Mouse (Mus musculus): ENCODE results near the gene Tas2r121. TPM values are rescaled to one million over a fixed set of nuclear protein-coding genes. Genes with fewer than 3 reads are reported as not detected.
"Not testable (repeated sequence)": the region's sequence is repeated elsewhere in the genome, so short reads cannot be mapped to it uniquely, and the experiment has no call there.

Tas2r121 gene
- polyA plus RNA-seq (2011; ENCODE audit: insufficient read length, low read depth, missing spikeins): not detected in 2 replicates

DNA sequence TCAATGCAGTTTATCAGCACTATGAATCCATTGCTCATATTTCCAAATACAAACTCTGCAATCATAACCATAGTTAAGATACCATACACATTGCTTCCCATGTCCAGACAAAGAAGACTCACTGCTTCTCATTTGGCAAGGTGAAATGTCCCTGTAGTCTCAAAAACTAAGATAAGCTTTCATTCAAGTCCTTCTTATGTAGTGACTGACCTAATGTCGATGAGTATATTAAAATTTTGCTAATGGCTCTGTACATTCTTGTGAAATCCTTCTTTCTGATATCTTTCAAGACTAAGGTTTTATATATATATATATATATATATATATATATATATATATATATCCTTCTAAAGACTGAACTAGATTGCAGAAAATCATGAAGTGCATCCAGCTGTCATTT is at the start of gene Tas2r121:
Tas2r121 (minus strand) TSS at position 101 of the 400 bp plus-strand sequence.
- H3K27ac ChIP-seq (ENCODE audit: insufficient read depth, low read length): no peak within 1 kb of the TSS
- no peak for TF ChIP-seq CTCF (IDR thresholded peaks at IDR 0.05; ENCODE audit: borderline replicate concordance, insufficient read depth, low read length)
- no peak for TF ChIP-seq POLR2A (IDR thresholded peaks at IDR 0.05; ENCODE audit: low read depth, low read length)

DNA sequence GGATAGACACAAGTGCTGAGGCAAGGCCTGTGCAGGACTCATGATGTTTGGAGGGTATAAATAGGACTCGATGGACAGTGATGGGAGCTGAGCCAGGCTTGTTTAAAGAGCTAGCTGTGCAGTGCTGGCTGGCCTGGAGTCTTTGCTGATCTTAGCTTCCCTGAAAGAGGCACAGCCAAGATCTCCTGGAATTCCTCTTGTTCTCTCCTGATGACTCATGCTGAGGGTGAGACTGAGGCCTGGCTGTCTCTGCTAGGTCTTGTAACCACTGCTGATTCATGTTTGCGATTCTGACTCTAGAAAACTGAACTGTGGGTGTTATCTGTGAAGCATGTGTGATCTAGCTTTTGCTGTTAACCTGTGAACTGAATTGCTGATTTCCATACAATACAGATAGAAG is 49.4 kb upstream of the Tas2r121 start:
- no peaks in the 10 kb centered on the region for H3K4me1 ChIP-seq (ENCODE audit: control insufficient read depth, insufficient read depth, low read length)
- H3K27ac ChIP-seq (ENCODE audit: insufficient read depth, low read length): no peak overlapping the region
- TF ChIP-seq POLR2A (IDR thresholded peaks at IDR 0.05; ENCODE audit: low read depth, low read length) (no peak), CTCF (IDR thresholded peaks at IDR 0.05; ENCODE audit: borderline replicate concordance, insufficient read depth, low read length) (no peak)
- H3K4me3 ChIP-seq (ENCODE audit: insufficient read depth, low read length): no peak overlapping the region

More for the DNA sequence above, at the start of gene Tas2r121:
- Histone ChIP-seq H3K4me1 (ENCODE audit: control insufficient read depth, insufficient read depth, low read length) (no peaks in the 10 kb centered on the region), H3K4me3 (ENCODE audit: insufficient read depth, low read length) (no peak within 1 kb of the TSS)

DNA sequence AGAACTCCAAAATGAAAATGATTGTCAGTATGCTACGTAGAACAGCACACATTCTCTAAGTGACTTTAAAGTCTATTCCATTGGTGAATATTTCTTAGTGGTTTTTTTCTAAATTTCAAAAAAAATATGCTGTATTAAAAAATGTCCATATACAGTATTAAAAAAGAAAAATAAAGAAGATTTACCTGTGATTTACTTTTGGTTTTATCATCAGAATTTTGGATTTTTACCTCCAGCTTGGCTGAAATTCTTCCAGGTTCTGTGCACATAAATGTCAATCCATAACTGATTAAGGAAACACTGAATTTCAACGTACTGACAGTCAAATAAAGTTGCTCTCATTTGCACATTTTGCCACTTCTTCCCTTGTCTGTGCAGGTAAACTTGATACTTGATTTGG is 37.1 kb upstream of the Tas2r121 start, which contains the start of gene Tas2r115:
Tas2r115 (minus strand) TSS at position 101 of the 400 bp plus-strand sequence.
- Histone ChIP-seq H3K27ac (ENCODE audit: insufficient read depth, low read length) (no peak within 1 kb of the TSS), H3K4me1 (ENCODE audit: control insufficient read depth, insufficient read depth, low read length) (no peaks in the 10 kb centered on the region), H3K4me3 (ENCODE audit: insufficient read depth, low read length) (no peak within 1 kb of the TSS)
- TF ChIP-seq CTCF (IDR thresholded peaks at IDR 0.05; ENCODE audit: borderline replicate concordance, insufficient read depth, low read length): no peak
- no peak for TF ChIP-seq POLR2A (IDR thresholded peaks at IDR 0.05; ENCODE audit: low read depth, low read length)

DNA sequence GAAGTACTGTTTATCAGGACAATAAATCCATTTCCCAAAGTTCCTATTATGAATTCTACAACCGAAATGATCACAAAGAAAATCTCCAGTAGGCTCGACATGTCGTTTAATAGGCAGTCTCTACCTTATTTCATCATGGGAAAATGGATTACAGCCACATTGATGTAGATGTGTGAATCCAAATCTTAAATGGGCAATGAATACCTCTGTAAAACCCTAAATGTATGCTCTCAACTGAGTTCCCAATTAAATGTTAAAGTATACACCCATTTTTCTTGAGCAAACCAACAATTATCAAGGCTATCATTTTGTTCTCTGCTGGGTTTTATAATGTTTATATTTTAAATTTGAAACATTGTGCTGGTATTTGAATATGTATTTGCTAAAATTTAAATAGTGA is 11.0 kb upstream of the Tas2r121 start, which contains the start of gene Tas2r122:
Tas2r122 (minus strand) TSS at position 101 of the 400 bp plus-strand sequence.
- no peak for TF ChIP-seq CTCF (IDR thresholded peaks at IDR 0.05; ENCODE audit: borderline replicate concordance, insufficient read depth, low read length)
- TF ChIP-seq POLR2A (IDR thresholded peaks at IDR 0.05; ENCODE audit: low read depth, low read length): no peak
- H3K4me3 ChIP-seq (ENCODE audit: insufficient read depth, low read length): no peak within 1 kb of the TSS
- H3K4me1 ChIP-seq (ENCODE audit: control insufficient read depth, insufficient read depth, low read length): no peaks in the 10 kb centered on the region
- no peak within 1 kb of the TSS for H3K27ac ChIP-seq (ENCODE audit: insufficient read depth, low read length)

DNA sequence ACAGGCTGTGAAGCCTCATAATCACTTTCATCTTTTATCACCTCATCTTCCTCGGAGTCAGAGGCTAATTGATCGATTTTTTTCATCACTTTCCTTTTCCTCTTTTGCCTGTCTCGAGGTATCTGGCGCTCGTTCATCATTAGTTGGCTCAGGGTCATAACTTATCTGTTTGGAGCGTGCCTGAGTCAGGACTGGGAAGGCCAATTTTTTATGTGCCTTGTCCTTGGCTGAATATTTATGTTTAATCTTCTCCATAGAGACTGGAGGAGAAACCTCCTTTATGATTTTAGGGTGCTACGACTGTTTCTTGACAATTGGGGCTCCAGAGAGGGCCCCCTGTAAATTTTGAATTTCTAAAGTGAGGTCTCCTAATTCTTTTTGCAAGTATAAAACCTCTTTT is 9.2 kb downstream of the Tas2r121 start:
- not testable (repeated sequence) for H3K27ac ChIP-seq (ENCODE audit: insufficient read depth, low read length); H3K4me3 ChIP-seq (ENCODE audit: insufficient read depth, low read length); H3K4me1 ChIP-seq (ENCODE audit: control insufficient read depth, insufficient read depth, low read length)

GRCm38 (mm10) chr6:132656653-132657052 is 44.2 kb downstream of the Tas2r121 start, which contains the start of gene Tas2r120:
Gene Tas2r120 (plus strand): TSS chr6:132656953.
- Histone ChIP-seq H3K4me1 (ENCODE audit: control insufficient read depth, insufficient read depth, low read length) (no peaks in the 10 kb centered on the region), H3K4me3 (ENCODE audit: insufficient read depth, low read length) (no peak within 1 kb of the TSS), H3K27ac (ENCODE audit: insufficient read depth, low read length) (no peak within 1 kb of the TSS)
- TF ChIP-seq POLR2A (IDR thresholded peaks at IDR 0.05; ENCODE audit: low read depth, low read length): no peak
- no peak for TF ChIP-seq CTCF (IDR thresholded peaks at IDR 0.05; ENCODE audit: borderline replicate concordance, insufficient read depth, low read length)

DNA sequence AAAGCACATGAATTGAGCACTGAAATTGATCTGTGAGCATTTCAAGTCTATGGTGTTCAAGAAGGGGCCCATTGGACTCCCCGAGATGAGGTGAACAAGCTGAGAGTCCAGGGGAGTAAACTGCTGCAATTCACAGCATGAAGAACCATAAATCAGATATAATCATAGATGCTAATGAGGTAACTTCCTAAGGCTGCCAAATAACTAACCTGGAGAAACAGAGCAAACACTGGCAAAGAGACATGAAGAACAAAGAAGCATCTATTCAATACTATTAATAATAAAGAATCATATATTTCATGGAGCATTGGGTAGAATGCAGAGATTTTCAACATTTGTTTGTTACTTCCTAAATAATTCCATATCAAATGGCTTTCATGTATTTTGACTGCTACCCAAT is 49.4 kb downstream of the Tas2r121 start, which contains the start of gene A630073D07Rik:
A630073D07Rik (minus strand) TSS at position 101 of the 400 bp plus-strand sequence.
- H3K4me3 ChIP-seq (ENCODE audit: insufficient read depth, low read length): no peak within 1 kb of the TSS

More for the DNA sequence above, 49.4 kb downstream of the Tas2r121 start, which contains the start of gene A630073D07Rik:
- Histone ChIP-seq H3K27ac (ENCODE audit: insufficient read depth, low read length) (no peak within 1 kb of the TSS), H3K4me1 (ENCODE audit: control insufficient read depth, insufficient read depth, low read length) (no peaks in the 10 kb centered on the region)
- TF ChIP-seq CTCF (IDR thresholded peaks at IDR 0.05; ENCODE audit: borderline replicate concordance, insufficient read depth, low read length): no peak
- no peak for TF ChIP-seq POLR2A (IDR thresholded peaks at IDR 0.05; ENCODE audit: low read depth, low read length)

Other genes starting within 250 kb of the Tas2r121 start
- not detected in 2 replicates for gene Prh1, start 131.2 kb downstream of the Tas2r121 start, polyA plus RNA-seq (2011; ENCODE audit: insufficient read length, low read depth, missing spikeins)
- not detected in 2 replicates for gene Prp2, start 105.1 kb downstream of the Tas2r121 start, polyA plus RNA-seq (2011; ENCODE audit: insufficient read length, low read depth, missing spikeins)
- gene A630073D07Rik, start 49.5 kb downstream of the Tas2r121 start, polyA plus RNA-seq (2011; ENCODE audit: insufficient read length, low read depth, missing spikeins): not detected in 2 replicates
- not detected in 2 replicates for gene Tas2r120, start 44.1 kb downstream of the Tas2r121 start, polyA plus RNA-seq (2011; ENCODE audit: insufficient read length, low read depth, missing spikeins)
- not detected in 2 replicates for gene Tas2r122, start 10.9 kb upstream of the Tas2r121 start, polyA plus RNA-seq (2011; ENCODE audit: insufficient read length, low read depth, missing spikeins)
- gene Tas2r115, start 37.0 kb upstream of the Tas2r121 start, polyA plus RNA-seq (2011; ENCODE audit: insufficient read length, low read depth, missing spikeins): not detected in 2 replicates
- not detected in 2 replicates for gene Tas2r124, start 53.7 kb upstream of the Tas2r121 start, polyA plus RNA-seq (2011; ENCODE audit: insufficient read length, low read depth, missing spikeins)
- not detected in 2 replicates for gene Tas2r102, start 61.1 kb upstream of the Tas2r121 start, polyA plus RNA-seq (2011; ENCODE audit: insufficient read length, low read depth, missing spikeins)
- gene Tas2r136, start 77.2 kb upstream of the Tas2r121 start, polyA plus RNA-seq (2011; ENCODE audit: insufficient read length, low read depth, missing spikeins): not detected in 2 replicates
- not detected in 2 replicates for gene Tas2r117, start 101.8 kb upstream of the Tas2r121 start, polyA plus RNA-seq (2011; ENCODE audit: insufficient read length, low read depth, missing spikeins)
- not detected in 2 replicates for gene Tas2r123, start 146.1 kb upstream of the Tas2r121 start, polyA plus RNA-seq (2011; ENCODE audit: insufficient read length, low read depth, missing spikeins)
- gene Tas2r116, start 154.4 kb upstream of the Tas2r121 start, polyA plus RNA-seq (2011; ENCODE audit: insufficient read length, low read depth, missing spikeins): not detected in 2 replicates
- gene Tas2r110, start 167.0 kb upstream of the Tas2r121 start, polyA plus RNA-seq (2011; ENCODE audit: insufficient read length, low read depth, missing spikeins): not detected in 2 replicates
- gene Tas2r113, start 192.0 kb upstream of the Tas2r121 start, polyA plus RNA-seq (2011; ENCODE audit: insufficient read length, low read depth, missing spikeins): not detected in 2 replicates
- not detected in 2 replicates for gene Tas2r125, start 208.6 kb upstream of the Tas2r121 start, polyA plus RNA-seq (2011; ENCODE audit: insufficient read length, low read depth, missing spikeins)

All from embryonic fibroblast, embryonic 13.5 days (primary cell).